Mouse (Mus musculus): ENCODE measurements at regions not wholly inside any gene's neighbourhood (a gene's known extent, or its start where the extent isn't known, plus 50 kb on each side); places are given as distances from the start of the nearest gene placed in this dataset.

GRCm38 (mm10) chr1:187454431-187454830 lies 154.2 kb upstream of the Esrrg start:
- TF ChIP-seq FLI1 (IDR thresholded peaks at IDR 0.05; ENCODE audit: low read length): no peak
- TF ChIP-seq GATA1 (IDR thresholded peaks at IDR 0.05; ENCODE audit: borderline replicate concordance, low read length): no peak
